Mouse (Mus musculus) forebrain, embryonic 10.5 days (tissue): Measurements from ENCODE around the gene Nek4. TPM values are rescaled to one million over a fixed set of nuclear protein-coding genes. Genes with fewer than 3 reads are reported as not detected.

ENCODE experiments used
- DNase-seq: peaks from one replicate; pipeline ENCODE4 v3.0.0-alpha.2; 2017; ENCODE audit warnings: low spot score; ENCODE audit errors: extremely low spot score
- H3K27ac ChIP-seq: fragments of 300-500 bp; sonication (generic); 2 replicates; pipeline ENCODE4 v1.5.1; 2016; ENCODE audit warnings: mild to moderate bottlenecking
- H3K27me3 ChIP-seq: fragments of 300-500 bp; sonication (generic); 2 replicates; pipeline ENCODE4 v1.6.1; 2016; ENCODE audit warnings: mild to moderate bottlenecking; ENCODE audit not compliant: poor library complexity, severe bottlenecking
- H3K36me3 ChIP-seq: fragments of 300-500 bp; sonication (generic); replicated peaks from 2 replicates; pipeline ENCODE4 v1.6.1; 2016; ENCODE audit warnings: mild to moderate bottlenecking, moderate library complexity
- H3K4me1 ChIP-seq: fragments of 300-500 bp; sonication (generic); 2 replicates; pipeline ENCODE4 v1.6.1; 2016
- H3K4me3 ChIP-seq: fragments of 300-500 bp; sonication (generic); 2 replicates; pipeline ENCODE4 v1.5.1; 2016; ENCODE audit warnings: mild to moderate bottlenecking, moderate library complexity
- H3K9me3 ChIP-seq: fragments of 300-500 bp; sonication (generic); 2 replicates; pipeline ENCODE4 v1.6.1; 2016; ENCODE audit warnings: mild to moderate bottlenecking, moderate library complexity
- WGBS: fragments of 180-500 bp; shearing (Covaris S2); methylation state at CpG from one replicate; pipeline ENCODE4 v1.1.7; 2016; 5-methylcytosine and 5-hydroxymethylcytosine counted together
- polyA plus RNA-seq: library from polyadenylated mRNA; unstranded; fragments of >200 nt; fragmentation: Nextera tagmentation; extraction: Ambion mirVana; gene quantifications from 2 replicates; pipeline ENCODE4 v1.2.1, GENCODE M21; 2016

Nek4 gene
- polyA plus RNA-seq = 24.4 and 25.7 TPM in 2 replicates

- peak within 1 kb of the TSS; percentile 86 for H3K27ac ChIP-seq
Observed at GRCm38 (mm10) chr14:30951154-30951825, at the start of gene Nek4. Nek4 (plus strand) TSS chr14:30951377.

GRCm38 (mm10) chr14:30902628-30903027, 48.5 kb upstream of the Nek4 start:
- Histone ChIP-seq H3K4me1 (no peaks in the 10 kb centered on the region), H3K36me3 (no peaks in the 10 kb centered on the region), H3K27ac (no peak overlapping the region), H3K27me3 (no peaks in the 10 kb centered on the region), H3K9me3 (peaks cover 6% of the 10 kb centered on the region), H3K4me3 (no peak overlapping the region)
- DNase-seq = no peak
- WGBS = 93% methylated on average over 5 of the region's 5 CpGs

More at GRCm38 (mm10) chr14:30951154-30951825, at the start of gene Nek4:
- DNase-seq = peak; percentile 97
- peaks cover 12% of the 10 kb centered on the region for H3K36me3 ChIP-seq
- H3K9me3 ChIP-seq = no peaks in the 10 kb centered on the region
- peaks cover 16% of the 10 kb centered on the region for H3K4me1 ChIP-seq
- H3K27me3 ChIP-seq = peaks cover 4% of the 10 kb centered on the region; the same call in 1 of the 2 replicates
- under 1% methylated on average over 57 of the region's 57 CpGs for WGBS
- H3K4me3 ChIP-seq = peak within 1 kb of the TSS; percentile 78

- Histone ChIP-seq H3K4me1 (no peaks in the 10 kb centered on the region), H3K27ac (no peak overlapping the region), H3K4me3 (no peak overlapping the region), H3K36me3 (no peaks in the 10 kb centered on the region), H3K27me3 (no peaks in the 10 kb centered on the region), H3K9me3 (peaks cover 6% of the 10 kb centered on the region)
- WGBS = 72% methylated on average over 3 of the region's 3 CpGs
- DNase-seq = no peak
Observed at GRCm38 (mm10) chr14:30903036-30903435, 48.1 kb upstream of the Nek4 start.

- no peak for DNase-seq
Observed at GRCm38 (mm10) chr14:30904307-30904706, 46.9 kb upstream of the Nek4 start.

GRCm38 (mm10) chr14:30906001-30906400, 45.2 kb upstream of the Nek4 start:
- WGBS = 93% methylated on average over 6 of the region's 6 CpGs

More at GRCm38 (mm10) chr14:30904307-30904706, 46.9 kb upstream of the Nek4 start:
- H3K27me3 ChIP-seq = no peaks in the 10 kb centered on the region
- H3K36me3 ChIP-seq = no peaks in the 10 kb centered on the region
- no peaks in the 10 kb centered on the region for H3K4me1 ChIP-seq
- WGBS = 90% methylated on average over 8 of the region's 8 CpGs
- peaks cover 5% of the 10 kb centered on the region for H3K9me3 ChIP-seq
- no peak overlapping the region for H3K27ac ChIP-seq
- no peak overlapping the region for H3K4me3 ChIP-seq

GRCm38 (mm10) chr14:30907814-30908265, 43.3 kb upstream of the Nek4 start:
- WGBS = 87% methylated on average over 3 of the region's 3 CpGs
- H3K27me3 ChIP-seq = no peaks in the 10 kb centered on the region
- no peaks in the 10 kb centered on the region for H3K9me3 ChIP-seq
- no peaks in the 10 kb centered on the region for H3K4me1 ChIP-seq
- no peak for DNase-seq
- H3K27ac ChIP-seq = no peak overlapping the region
- no peaks in the 10 kb centered on the region for H3K36me3 ChIP-seq
- H3K4me3 ChIP-seq = no peak overlapping the region

More at GRCm38 (mm10) chr14:30906001-30906400, 45.2 kb upstream of the Nek4 start:
- no peak for DNase-seq
- Histone ChIP-seq H3K27me3 (no peaks in the 10 kb centered on the region), H3K4me3 (no peak overlapping the region), H3K4me1 (no peaks in the 10 kb centered on the region), H3K27ac (no peak overlapping the region), H3K36me3 (no peaks in the 10 kb centered on the region), H3K9me3 (no peaks in the 10 kb centered on the region)

- 94% methylated on average over 8 of the region's 8 CpGs for WGBS
- Histone ChIP-seq H3K36me3 (no peaks in the 10 kb centered on the region), H3K4me3 (no peak overlapping the region), H3K9me3 (no peaks in the 10 kb centered on the region), H3K27me3 (no peaks in the 10 kb centered on the region), H3K27ac (no peak overlapping the region), H3K4me1 (no peaks in the 10 kb centered on the region)
- DNase-seq = no peak
Observed at GRCm38 (mm10) chr14:30911141-30911540, 40.0 kb upstream of the Nek4 start.

GRCm38 (mm10) chr14:30912641-30913040, 38.5 kb upstream of the Nek4 start:
- no peak overlapping the region for H3K27ac ChIP-seq
- DNase-seq = no peak
- H3K36me3 ChIP-seq = no peaks in the 10 kb centered on the region
- H3K9me3 ChIP-seq = no peaks in the 10 kb centered on the region
- H3K27me3 ChIP-seq = no peaks in the 10 kb centered on the region
- H3K4me3 ChIP-seq = no peak overlapping the region
- no peaks in the 10 kb centered on the region for H3K4me1 ChIP-seq
- 86% methylated on average over 8 of the region's 8 CpGs for WGBS

GRCm38 (mm10) chr14:30913404-30913803, 37.8 kb upstream of the Nek4 start:
- DNase-seq = no peak
- 84% methylated on average over 5 of the region's 5 CpGs for WGBS
- H3K36me3 ChIP-seq = no peaks in the 10 kb centered on the region
- no peaks in the 10 kb centered on the region for H3K9me3 ChIP-seq
- no peak overlapping the region for H3K27ac ChIP-seq
- no peaks in the 10 kb centered on the region for H3K27me3 ChIP-seq
- no peaks in the 10 kb centered on the region for H3K4me1 ChIP-seq
- H3K4me3 ChIP-seq = no peak overlapping the region

GRCm38 (mm10) chr14:30916516-30916915, 34.7 kb upstream of the Nek4 start:
- no peak overlapping the region for H3K27ac ChIP-seq
- no peak for DNase-seq
- 92% methylated on average over 1 of the region's 1 CpGs for WGBS
- H3K4me1 ChIP-seq = no peaks in the 10 kb centered on the region
- no peak overlapping the region for H3K4me3 ChIP-seq
- no peaks in the 10 kb centered on the region for H3K27me3 ChIP-seq
- H3K36me3 ChIP-seq = no peaks in the 10 kb centered on the region
- H3K9me3 ChIP-seq = no peaks in the 10 kb centered on the region

- no peak for DNase-seq
Observed at GRCm38 (mm10) chr14:30922053-30922670, 29.0 kb upstream of the Nek4 start.

GRCm38 (mm10) chr14:30923375-30924105, 27.6 kb upstream of the Nek4 start, which contains the start of gene Itih3:
Itih3 (minus strand) TSS chr14:30923760.
- H3K27ac ChIP-seq = no peak within 1 kb of the TSS; the same call in 1 of the 2 replicates
- H3K27me3 ChIP-seq = no peaks in the 10 kb centered on the region
- DNase-seq = no peak
- no peaks in the 10 kb centered on the region for H3K9me3 ChIP-seq
- H3K4me3 ChIP-seq = no peak within 1 kb of the TSS
- no peaks in the 10 kb centered on the region for H3K36me3 ChIP-seq
- peaks cover 10% of the 10 kb centered on the region; the same call in 1 of the 2 replicates for H3K4me1 ChIP-seq
- 83% methylated on average over 6 of the region's 6 CpGs for WGBS

More at GRCm38 (mm10) chr14:30922053-30922670, 29.0 kb upstream of the Nek4 start:
- WGBS = 69% methylated on average over 8 of the region's 8 CpGs
- H3K9me3 ChIP-seq = no peaks in the 10 kb centered on the region
- no peak overlapping the region for H3K4me3 ChIP-seq
- H3K27ac ChIP-seq = no peak overlapping the region
- H3K36me3 ChIP-seq = no peaks in the 10 kb centered on the region
- H3K27me3 ChIP-seq = no peaks in the 10 kb centered on the region
- peaks cover 10% of the 10 kb centered on the region; the same call in 1 of the 2 replicates for H3K4me1 ChIP-seq
